Mouse (Mus musculus): ENCODE measurements around the gene Tubgcp6. TPM values are rescaled to one million over a fixed set of nuclear protein-coding genes. Genes with fewer than 3 reads are reported as not detected.

Tubgcp6 gene
- total RNA-seq, 2 experiments from 2014 or later = 26.4 to 28.3 TPM

DNA sequence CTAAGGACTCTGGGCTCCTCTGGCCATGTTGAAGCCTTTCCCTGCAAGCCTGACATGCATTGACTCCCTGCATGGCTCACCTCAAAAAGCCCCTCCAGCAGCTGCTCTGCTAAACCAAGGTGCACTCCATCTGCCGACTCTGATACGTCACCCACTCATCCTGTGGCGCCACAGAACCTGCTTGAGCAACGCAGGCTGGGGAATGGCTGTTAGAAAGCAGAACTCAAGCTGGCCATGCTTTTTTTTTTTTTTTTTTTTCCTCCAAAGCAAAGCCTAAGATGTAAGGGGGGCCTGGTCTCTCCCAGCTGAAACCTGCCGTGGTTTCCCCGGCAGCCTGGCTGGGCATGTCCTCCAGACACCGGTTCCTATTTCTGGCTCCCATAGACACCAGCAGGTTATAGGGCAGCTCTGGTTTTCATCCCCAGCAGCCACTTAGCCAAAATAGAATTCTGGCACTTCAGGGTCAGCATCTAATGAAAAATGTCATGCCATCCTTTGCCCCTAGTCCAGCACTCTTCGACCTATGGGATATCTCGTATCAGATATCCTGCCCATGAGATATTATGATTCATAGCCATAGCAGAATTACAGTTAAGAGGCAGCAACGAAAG lies 48.8 kb downstream of the Tubgcp6 start:
- ATAC-seq (replicated peaks; ENCODE audit: low FRiP score, poor library complexity, severe bottlenecking) = no peak

- ATAC-seq (replicated peaks; ENCODE audit: low FRiP score, poor library complexity, severe bottlenecking) = no peak
Observed at GRCm38 (mm10) chr15:89070606-89071005, 52.3 kb downstream of the Tubgcp6 start.

GRCm38 (mm10) chr15:89069336-89069840 lies 53.5 kb downstream of the Tubgcp6 start:
- no peak for ATAC-seq (replicated peaks; ENCODE audit: low FRiP score, poor library complexity, severe bottlenecking)

DNA sequence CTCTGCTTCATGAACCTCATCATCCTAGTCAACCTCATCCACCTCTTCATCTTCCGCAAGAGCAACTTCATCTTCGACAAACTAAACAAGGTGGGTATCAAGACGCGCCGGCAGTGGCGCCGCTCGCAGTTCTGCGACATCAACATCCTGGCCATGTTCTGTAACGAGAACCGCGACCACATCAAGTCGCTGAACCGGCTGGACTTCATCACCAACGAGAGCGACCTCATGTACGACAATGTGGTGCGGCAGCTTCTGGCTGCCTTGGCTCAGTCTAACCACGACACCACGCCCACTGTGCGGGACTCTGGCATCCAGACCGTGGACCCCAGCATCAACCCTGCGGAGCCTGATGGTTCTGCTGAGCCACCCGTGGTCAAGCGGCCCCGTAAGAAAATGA lies 54.7 kb downstream of the Tubgcp6 start:
- ATAC-seq (replicated peaks; ENCODE audit: low FRiP score, poor library complexity, severe bottlenecking) = no peak

- ATAC-seq (replicated peaks; ENCODE audit: low FRiP score, poor library complexity, severe bottlenecking) = no peak
Observed at GRCm38 (mm10) chr15:89067609-89068008, 55.3 kb downstream of the Tubgcp6 start.

GRCm38 (mm10) chr15:89064891-89065290 lies 58.0 kb downstream of the Tubgcp6 start:
- no peak for ATAC-seq (replicated peaks; ENCODE audit: low FRiP score, poor library complexity, severe bottlenecking)

GRCm38 (mm10) chr15:89063536-89063935 lies 59.4 kb downstream of the Tubgcp6 start:
- no peak for ATAC-seq (replicated peaks; ENCODE audit: low FRiP score, poor library complexity, severe bottlenecking)

DNA sequence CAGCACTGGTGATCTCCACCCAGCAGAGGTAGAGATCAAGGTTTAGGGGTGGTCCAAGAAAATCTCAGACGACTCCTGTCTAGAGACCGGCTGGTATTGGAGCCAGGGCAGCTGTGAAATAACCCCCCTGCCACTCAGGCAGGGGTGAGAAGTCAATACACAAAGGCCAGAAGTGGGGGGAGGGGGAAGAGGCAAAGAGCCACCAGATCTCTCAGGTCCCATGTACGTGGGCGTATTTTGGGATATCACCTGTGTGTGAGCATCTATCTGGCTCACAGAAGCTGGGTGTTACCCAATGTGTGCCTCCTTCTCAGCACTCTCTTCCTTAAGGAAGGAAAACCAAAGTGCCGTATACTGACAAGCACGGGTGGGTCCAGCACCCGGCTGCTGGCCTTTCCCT lies 59.9 kb downstream of the Tubgcp6 start:
- ATAC-seq (replicated peaks; ENCODE audit: low FRiP score, poor library complexity, severe bottlenecking) = no peak

DNA sequence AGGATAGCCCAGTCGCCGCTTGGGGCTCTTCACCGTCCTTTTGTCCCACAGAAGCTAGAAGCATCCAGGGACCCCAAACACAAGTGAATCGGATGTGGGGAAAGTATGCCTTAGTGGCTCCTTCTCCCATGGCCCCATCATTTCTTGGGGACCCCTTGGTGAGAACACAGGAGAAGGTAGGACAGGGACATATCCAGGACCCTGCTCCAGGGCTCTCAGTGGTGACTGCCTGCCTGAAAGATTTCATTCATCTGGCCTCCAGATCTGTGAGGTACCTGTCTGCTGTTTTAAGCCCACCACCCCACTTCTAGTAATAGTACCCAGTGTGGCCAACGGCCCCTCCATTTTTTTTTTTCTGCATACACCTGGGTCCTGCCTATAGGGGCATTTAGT lies 60.4 kb downstream of the Tubgcp6 start:
- ATAC-seq (replicated peaks; ENCODE audit: low FRiP score, poor library complexity, severe bottlenecking) = no peak

DNA sequence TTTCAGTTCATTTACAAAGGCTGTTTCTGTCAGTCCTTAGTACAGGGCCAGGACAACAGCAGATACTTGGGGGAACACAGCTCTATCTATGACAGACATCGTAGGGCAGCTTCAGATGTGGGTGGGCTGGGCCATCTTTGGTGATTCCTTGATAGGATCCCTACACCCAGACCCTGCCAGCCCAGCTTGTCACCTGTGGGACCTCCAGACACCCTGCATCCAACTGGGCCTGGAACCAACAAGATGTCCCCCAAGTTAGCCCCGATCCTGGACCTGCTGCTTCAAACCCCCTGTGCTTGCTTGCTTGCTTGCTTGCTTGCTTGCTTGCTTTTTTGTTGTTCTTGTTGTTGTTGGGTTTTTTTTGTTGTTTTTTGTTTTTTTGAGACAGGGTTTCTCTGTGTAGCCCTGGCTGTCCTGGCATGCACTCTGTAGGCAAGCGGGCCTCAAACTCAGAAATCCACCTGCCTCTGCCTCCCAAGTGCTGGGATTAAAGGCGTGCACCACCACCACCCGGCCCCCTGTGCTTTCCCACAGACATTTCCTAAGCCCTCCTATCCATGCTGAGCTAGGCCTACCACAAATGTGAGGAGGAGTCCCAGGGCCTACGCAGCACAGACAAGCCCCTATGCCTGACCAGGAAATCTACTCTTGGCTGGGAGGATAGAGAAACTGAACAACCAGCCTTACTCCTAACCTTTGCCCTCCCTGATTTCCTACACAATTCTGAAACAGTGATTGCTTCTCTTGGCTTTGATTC lies 61.0 kb downstream of the Tubgcp6 start:
- ATAC-seq (replicated peaks; ENCODE audit: low FRiP score, poor library complexity, severe bottlenecking) = no peak

DNA sequence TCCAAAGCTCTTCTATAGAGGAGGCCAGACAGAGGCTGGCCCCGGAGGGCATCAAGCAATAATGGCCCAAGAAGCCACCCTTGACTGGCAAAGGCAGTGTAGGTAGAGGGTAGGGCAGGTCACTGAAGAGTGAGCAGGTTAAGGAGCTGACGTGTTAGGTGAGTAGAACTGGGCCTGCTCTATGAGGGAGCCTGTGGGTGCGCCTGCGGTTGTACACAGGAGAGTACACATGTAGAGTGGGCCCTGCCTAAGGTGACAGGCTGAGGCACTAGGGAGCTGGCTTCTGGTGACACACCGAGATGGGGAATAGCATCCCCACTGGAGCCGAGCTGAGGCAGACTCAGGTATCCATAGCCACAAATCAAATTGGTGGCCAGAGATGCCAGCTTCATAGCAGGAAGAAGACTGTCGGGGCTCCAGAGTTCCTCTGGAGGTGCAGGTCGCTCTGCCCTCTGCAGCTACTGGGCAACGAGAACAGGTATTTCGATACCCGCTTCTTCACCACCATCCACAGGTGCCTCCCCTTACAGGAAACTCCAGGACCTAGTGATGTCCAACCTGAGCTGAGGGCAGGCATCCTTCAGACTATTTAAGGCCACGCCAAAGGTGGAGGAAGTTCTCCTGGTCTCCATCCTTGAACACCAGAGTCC lies 62.0 kb downstream of the Tubgcp6 start:
- ATAC-seq (replicated peaks; ENCODE audit: low FRiP score, poor library complexity, severe bottlenecking) = no peak

DNA sequence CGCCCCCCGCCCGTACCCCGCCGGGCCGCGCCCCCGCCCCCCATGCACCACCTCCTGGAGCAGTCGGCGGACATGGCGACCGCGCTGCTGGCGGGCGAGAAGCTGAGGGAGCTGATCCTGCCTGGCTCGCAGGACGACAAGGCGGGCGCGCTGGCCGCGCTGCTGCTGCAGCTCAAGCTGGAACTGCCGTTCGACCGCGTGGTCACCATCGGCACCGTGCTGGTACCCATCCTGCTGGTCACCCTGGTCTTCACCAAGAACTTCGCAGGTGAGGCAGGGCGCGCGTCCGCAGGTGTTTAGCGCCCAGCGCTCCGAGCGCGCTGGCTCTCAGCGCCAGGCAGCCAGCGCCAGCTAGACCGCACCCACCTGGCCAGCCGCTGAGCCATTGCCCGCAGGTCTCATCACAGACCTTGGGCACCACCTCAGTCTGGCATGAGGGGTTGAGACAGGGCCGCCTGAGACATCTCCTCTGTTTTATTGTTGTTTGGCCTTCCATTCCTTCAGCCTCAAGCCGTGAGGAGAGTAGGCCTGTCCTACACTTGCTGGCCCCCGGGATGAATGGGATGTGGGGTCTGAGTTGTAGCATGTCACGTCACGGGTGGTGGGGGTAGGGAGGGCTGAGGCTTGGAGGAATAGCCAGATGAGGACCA lies 62.8 kb downstream of the Tubgcp6 start:
- ATAC-seq (replicated peaks; ENCODE audit: low FRiP score, poor library complexity, severe bottlenecking) = no peak

- no peak for ATAC-seq (replicated peaks; ENCODE audit: low FRiP score, poor library complexity, severe bottlenecking)
Observed at GRCm38 (mm10) chr15:89059161-89059931, 63.6 kb downstream of the Tubgcp6 start, which contains the start of gene Panx2. Gene Panx2 (plus strand): TSS chr15:89059734.

GRCm38 (mm10) chr15:89058736-89059135 lies 64.2 kb downstream of the Tubgcp6 start:
- no peak for ATAC-seq (replicated peaks; ENCODE audit: low FRiP score, poor library complexity, severe bottlenecking)

DNA sequence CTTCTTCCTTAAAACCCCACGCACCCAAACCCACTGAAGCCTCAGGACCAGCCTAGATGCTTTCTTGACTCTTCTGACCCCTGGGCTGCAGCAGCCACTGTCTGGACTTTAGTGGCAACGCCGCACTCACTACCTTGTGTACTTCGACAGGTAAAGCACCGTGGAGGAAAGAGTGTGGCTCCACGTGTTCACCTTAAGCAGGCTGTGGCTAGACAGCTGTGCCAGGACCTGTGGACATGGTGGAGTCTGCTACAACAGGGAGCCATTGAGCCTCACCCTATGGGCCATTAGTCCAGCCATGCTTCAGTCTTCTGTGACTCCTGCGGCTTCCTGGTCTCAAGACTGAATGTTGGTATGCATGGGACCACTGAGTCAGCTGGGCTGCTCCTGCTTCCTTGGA lies 68.2 kb downstream of the Tubgcp6 start:
- no peak for ATAC-seq (replicated peaks; ENCODE audit: low FRiP score, poor library complexity, severe bottlenecking)

Other genes starting within 250 kb of the Tubgcp6 start
- not detected in 2 replicates for gene Ttll8, start 168.7 kb downstream of the Tubgcp6 start, total RNA-seq (2015; ENCODE audit: low replicate concordance)
- not detected in 2 replicates for gene Ttll8, start 168.7 kb downstream of the Tubgcp6 start, total RNA-seq (2017; ENCODE audit: low replicate concordance)
- not detected in 2 replicates for gene Mlc1, start 144.1 kb downstream of the Tubgcp6 start, total RNA-seq (2015; ENCODE audit: low replicate concordance)
- not detected in 2 replicates for gene Mlc1, start 144.1 kb downstream of the Tubgcp6 start, total RNA-seq (2017; ENCODE audit: low replicate concordance)
- gene Mov10l1, start 140.2 kb downstream of the Tubgcp6 start, total RNA-seq (2015; ENCODE audit: low replicate concordance) = not detected in 2 replicates
- gene Mov10l1, start 140.2 kb downstream of the Tubgcp6 start, total RNA-seq (2017; ENCODE audit: low replicate concordance) = under 0.01 TPM in 1 of 2 replicates, not detected in the other
- gene Panx2, start 63.4 kb downstream of the Tubgcp6 start, total RNA-seq (2015; ENCODE audit: low replicate concordance) = not detected in 2 replicates
- gene Panx2, start 63.4 kb downstream of the Tubgcp6 start, total RNA-seq (2017; ENCODE audit: low replicate concordance) = not detected in 2 replicates
- 5.4 and 12.6 TPM in 2 replicates for gene Trabd, start 48.0 kb downstream of the Tubgcp6 start, total RNA-seq (2015; ENCODE audit: low replicate concordance)
- gene Trabd, start 48.0 kb downstream of the Tubgcp6 start, total RNA-seq (2017; ENCODE audit: low replicate concordance) = 10.4 and 11.9 TPM in 2 replicates
- 6.1 and 9.6 TPM in 2 replicates for gene Selenoo, start 34.0 kb downstream of the Tubgcp6 start, total RNA-seq (2015; ENCODE audit: low replicate concordance)
- gene Selenoo, start 34.0 kb downstream of the Tubgcp6 start, total RNA-seq (2017; ENCODE audit: low replicate concordance) = 12.5 and 15.3 TPM in 2 replicates
- gene Hdac10, start 5.6 kb upstream of the Tubgcp6 start, total RNA-seq (2015; ENCODE audit: low replicate concordance) = 4.3 TPM in 1 of 2 replicates, not detected in the other
- 1.3 TPM in 1 of 2 replicates, not detected in the other for gene Hdac10, start 5.6 kb upstream of the Tubgcp6 start, total RNA-seq (2017; ENCODE audit: low replicate concordance)
- not detected in 2 replicates for gene Mapk12, start 17.6 kb upstream of the Tubgcp6 start, total RNA-seq (2015; ENCODE audit: low replicate concordance)
- gene Mapk12, start 17.6 kb upstream of the Tubgcp6 start, total RNA-seq (2017; ENCODE audit: low replicate concordance) = 0.51 TPM in 1 of 2 replicates, not detected in the other
- gene Mapk11, start 26.5 kb upstream of the Tubgcp6 start, total RNA-seq (2015; ENCODE audit: low replicate concordance) = 0.72 and 2.1 TPM in 2 replicates
- gene Mapk11, start 26.5 kb upstream of the Tubgcp6 start, total RNA-seq (2017; ENCODE audit: low replicate concordance) = 0.51 TPM in 1 of 2 replicates, not detected in the other
- gene Plxnb2, start 57.7 kb upstream of the Tubgcp6 start, total RNA-seq (2015; ENCODE audit: low replicate concordance) = 7.2 and 9.2 TPM in 2 replicates
- 1.9 and 8.2 TPM in 2 replicates for gene Plxnb2, start 57.7 kb upstream of the Tubgcp6 start, total RNA-seq (2017; ENCODE audit: low replicate concordance)
- 1.7 TPM in 1 of 2 replicates, not detected in the other for gene Dennd6b, start 73.4 kb upstream of the Tubgcp6 start, total RNA-seq (2015; ENCODE audit: low replicate concordance)
- gene Dennd6b, start 73.4 kb upstream of the Tubgcp6 start, total RNA-seq (2017; ENCODE audit: low replicate concordance) = 0.76 and 1.5 TPM in 2 replicates
- gene Ppp6r2, start 88.4 kb upstream of the Tubgcp6 start, total RNA-seq (2015; ENCODE audit: low replicate concordance) = 59.1 and 61.6 TPM in 2 replicates
- 55.4 and 79.1 TPM in 2 replicates for gene Ppp6r2, start 88.4 kb upstream of the Tubgcp6 start, total RNA-seq (2017; ENCODE audit: low replicate concordance)
- gene Sbf1, start 192.2 kb upstream of the Tubgcp6 start, total RNA-seq (2015; ENCODE audit: low replicate concordance) = 66.0 and 92.2 TPM in 2 replicates
- 93.9 and 115 TPM in 2 replicates for gene Sbf1, start 192.2 kb upstream of the Tubgcp6 start, total RNA-seq (2017; ENCODE audit: low replicate concordance)
- gene Adm2, start 199.6 kb upstream of the Tubgcp6 start, total RNA-seq (2015; ENCODE audit: low replicate concordance) = not detected in 2 replicates
- not detected in 2 replicates for gene Adm2, start 199.6 kb upstream of the Tubgcp6 start, total RNA-seq (2017; ENCODE audit: low replicate concordance)
- not detected in 2 replicates for gene Miox, start 211.3 kb upstream of the Tubgcp6 start, total RNA-seq (2015; ENCODE audit: low replicate concordance)
- not detected in 2 replicates for gene Miox, start 211.3 kb upstream of the Tubgcp6 start, total RNA-seq (2017; ENCODE audit: low replicate concordance)
- gene Lmf2, start 232.5 kb upstream of the Tubgcp6 start, total RNA-seq (2015; ENCODE audit: low replicate concordance) = 71.4 and 96.8 TPM in 2 replicates
- 63.3 and 84.0 TPM in 2 replicates for gene Lmf2, start 232.5 kb upstream of the Tubgcp6 start, total RNA-seq (2017; ENCODE audit: low replicate concordance)
- 195 and 215 TPM in 2 replicates for gene Ncaph2, start 232.6 kb upstream of the Tubgcp6 start, total RNA-seq (2015; ENCODE audit: low replicate concordance)
- gene Ncaph2, start 232.6 kb upstream of the Tubgcp6 start, total RNA-seq (2017; ENCODE audit: low replicate concordance) = 221 and 330 TPM in 2 replicates